Mouse (Mus musculus) neural tube, embryonic 11.5 days (tissue): ENCODE results near the gene Gm49318. TPM values are rescaled to one million over a fixed set of nuclear protein-coding genes. Genes with fewer than 3 reads are reported as not detected.
A peak's percentile ranks its signal among the peaks of the same experiment; 100 is the strongest.

Experiments
- ATAC-seq: fragments of 200-750 bp; cut with Nextera tagmentation; 2 replicates; pipeline ENCODE4 v1.8.0; 2017; ENCODE audit warnings: moderate number of reproducible peaks, mild to moderate bottlenecking, moderate TSS enrichment, moderate library complexity; ENCODE audit not compliant: insufficient read depth, low FRiP score, low TSS enrichment
- DNase-seq: peaks from one replicate; pipeline ENCODE4 v3.0.0-alpha.2; 2015; ENCODE audit warnings: low spot score
- H3K27ac ChIP-seq: fragments of 300-500 bp; sonication (generic); 2 replicates; pipeline ENCODE4 v1.5.1; 2014; ENCODE audit warnings: low read depth, mild to moderate bottlenecking, low read length
- H3K27me3 ChIP-seq: fragments of 300-500 bp; sonication (generic); 2 replicates; pipeline ENCODE4 v1.6.1; 2014; ENCODE audit warnings: mild to moderate bottlenecking, low read length, mixed read lengths; ENCODE audit not compliant: control insufficient read depth, insufficient read depth
- H3K36me3 ChIP-seq: fragments of 300-500 bp; sonication (generic); 2 replicates; pipeline ENCODE4 v1.6.1; 2014; ENCODE audit warnings: mild to moderate bottlenecking, low read length, moderate library complexity, mixed read lengths; ENCODE audit not compliant: control insufficient read depth, insufficient read depth
- H3K4me1 ChIP-seq: fragments of 300-500 bp; sonication (generic); 2 replicates; pipeline ENCODE4 v1.6.1; 2014; ENCODE audit warnings: low read length, mixed read lengths; ENCODE audit not compliant: control insufficient read depth, insufficient read depth
- H3K4me2 ChIP-seq: fragments of 300-500 bp; sonication (generic); 2 replicates; pipeline ENCODE4 v1.6.1; 2014; ENCODE audit warnings: low read depth, mild to moderate bottlenecking, moderate library complexity
- H3K4me3 ChIP-seq: fragments of 300-500 bp; sonication (generic); 2 replicates; pipeline ENCODE4 v1.5.1; 2014; ENCODE audit warnings: low read depth, low read length
- H3K9ac ChIP-seq: fragments of 300-500 bp; sonication (generic); 2 replicates; pipeline ENCODE4 v1.6.1; 2014; ENCODE audit warnings: mild to moderate bottlenecking, low read length
- H3K9me3 ChIP-seq: fragments of 300-500 bp; sonication (generic); 2 replicates; pipeline ENCODE4 v1.6.1; 2016; ENCODE audit warnings: low read length; ENCODE audit not compliant: control insufficient read depth
- WGBS: fragments of 180-500 bp; shearing (Covaris S2); extraction: QIAGEN DNeasy Blood & Tissue Kit; methylation state at CpG from one replicate; pipeline ENCODE4 v1.1.7; 2014; 5-methylcytosine and 5-hydroxymethylcytosine counted together
- microRNA-seq: library from miRNA; unstranded; fragments of <30 nt; microRNA quantifications from one replicate; pipeline ENCODE4, GENCODE M21; 2016
- polyA plus RNA-seq: library from polyadenylated mRNA; unstranded; fragments of >200 nt; fragmentation: Nextera tagmentation; extraction: Ambion mirVana; gene quantifications from 2 replicates; pipeline ENCODE4 v1.2.1, GENCODE M21; 2014

Gene Gm49318
- polyA plus RNA-seq, 1 experiment from 2014 or later, result not detected

DNA sequence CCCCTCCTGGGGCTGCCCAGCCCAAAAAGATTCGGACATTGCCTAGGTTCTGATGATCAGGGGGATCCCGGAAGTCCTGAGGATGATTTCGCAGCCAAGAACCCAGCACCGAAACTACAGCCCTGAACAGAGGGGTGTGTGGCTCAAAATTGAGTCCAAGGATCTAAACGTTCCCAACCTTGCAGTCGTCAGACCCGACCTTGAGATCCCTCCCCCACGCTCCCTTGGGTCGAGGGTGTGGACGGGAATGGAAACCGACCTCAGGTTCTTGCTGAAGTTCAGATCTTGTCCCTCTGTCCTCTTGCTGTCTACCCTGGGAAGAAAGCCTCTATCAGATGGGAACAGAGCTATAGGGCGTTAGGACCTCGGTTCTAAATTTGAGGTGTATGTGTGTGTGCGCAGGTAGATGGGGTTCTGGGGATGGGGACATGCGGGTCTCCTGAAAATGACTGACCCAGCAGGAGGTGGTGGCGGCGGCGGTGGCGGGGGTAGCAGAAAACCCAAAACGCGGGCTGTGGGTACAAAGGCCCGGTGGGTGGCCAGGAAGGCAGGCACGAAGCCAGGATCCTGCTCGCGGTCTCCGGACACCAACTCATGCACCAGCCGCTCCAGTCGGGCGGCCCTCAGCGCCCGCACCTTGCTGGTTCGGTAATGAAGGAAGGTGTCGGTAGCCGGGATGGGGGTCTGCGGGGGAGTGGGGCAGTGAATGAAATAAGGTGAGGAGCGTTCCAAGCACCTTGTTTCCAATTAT lies 83.3 kb downstream of the Gm49318 start:
- DNase-seq (no peak), ATAC-seq (no peak)
- 7% methylated on average over 36 of the region's 36 CpGs for WGBS
- Histone ChIP-seq H3K9me3 (no peaks in the 10 kb centered on the region), H3K27ac (no peak overlapping the region), H3K4me3 (no peak overlapping the region), H3K36me3 (no peaks in the 10 kb centered on the region), H3K9ac (no peak overlapping the region), H3K4me1 (peaks cover 16% of the 10 kb centered on the region), H3K4me2 (peak overlapping the region; percentile 77; the same call in 1 of the 2 replicates), H3K27me3 (peaks cover 57% of the 10 kb centered on the region)

Small RNAs within 50 kb of the gene (microRNA-seq; reads per million reads assigned to microRNA genes)
- not detected for gene Mir7084

Other genes starting within 250 kb of the Gm49318 start
- not detected in 2 replicates for gene Angptl8, start 235.7 kb downstream of the Gm49318 start, polyA plus RNA-seq
- gene Dock6, start 218.6 kb downstream of the Gm49318 start, polyA plus RNA-seq, result 24.7 and 25.4 TPM in 2 replicates
- 11.1 and 12.7 TPM in 2 replicates for gene Rab3d, start 153.1 kb downstream of the Gm49318 start, polyA plus RNA-seq
- gene Ccdc159, start 143.8 kb downstream of the Gm49318 start, polyA plus RNA-seq, result 3.6 TPM in 2 replicates
- 35.1 and 35.4 TPM in 2 replicates for gene Tmem205, start 143.7 kb downstream of the Gm49318 start, polyA plus RNA-seq
- 27.7 TPM in 2 replicates for gene Plppr2, start 134.2 kb downstream of the Gm49318 start, polyA plus RNA-seq
- gene Swsap1, start 115.5 kb downstream of the Gm49318 start, polyA plus RNA-seq, result 18.9 and 22.5 TPM in 2 replicates
- 4.1 and 5.9 TPM in 2 replicates for gene Epor, start 107.8 kb downstream of the Gm49318 start, polyA plus RNA-seq
- gene Rgl3, start 81.8 kb downstream of the Gm49318 start, polyA plus RNA-seq, result 2.3 and 3.7 TPM in 2 replicates
- gene Ccdc151, start 68.6 kb downstream of the Gm49318 start, polyA plus RNA-seq, result 2.7 and 3.5 TPM in 2 replicates
- 91.4 and 106 TPM in 2 replicates for gene Prkcsh, start 68.5 kb downstream of the Gm49318 start, polyA plus RNA-seq
- gene Elavl3, start 19.2 kb downstream of the Gm49318 start, polyA plus RNA-seq, result 64.6 and 69.1 TPM in 2 replicates
- 8.2 and 9.5 TPM in 2 replicates for gene Zfp653, start 117 bp upstream of the Gm49318 start, polyA plus RNA-seq
- 40.1 and 40.4 TPM in 2 replicates for gene Ecsit, start 14.2 kb upstream of the Gm49318 start, polyA plus RNA-seq
- 1.0 and 2.6 TPM in 2 replicates for gene Cnn1, start 28.0 kb upstream of the Gm49318 start, polyA plus RNA-seq
- gene Elof1, start 45.9 kb upstream of the Gm49318 start, polyA plus RNA-seq, result 217 and 221 TPM in 2 replicates
- gene Acp5, start 64.5 kb upstream of the Gm49318 start, polyA plus RNA-seq, result 14.9 and 16.8 TPM in 2 replicates
- gene Pigyl, start 85.6 kb upstream of the Gm49318 start, polyA plus RNA-seq, result 59.6 and 59.7 TPM in 2 replicates
- 0.15 and 0.24 TPM in 2 replicates for gene Zfp872, start 116.8 kb upstream of the Gm49318 start, polyA plus RNA-seq
- 11.7 and 12.3 TPM in 2 replicates for gene Zfp809, start 154.5 kb upstream of the Gm49318 start, polyA plus RNA-seq
- gene Zfp599, start 188.6 kb upstream of the Gm49318 start, polyA plus RNA-seq, result 6.4 and 6.7 TPM in 2 replicates
- 28.1 and 30.1 TPM in 2 replicates for gene Zfp810, start 236.4 kb upstream of the Gm49318 start, polyA plus RNA-seq